Mouse (Mus musculus) heart, adult 2 months (tissue): ENCODE measurements around the gene Panx1.

Experiments
- CTCF ChIP-seq: fragments of 200-600 bp; IDR thresholded peaks from 2 replicates; pipeline ENCODE4 v1.8.1; 2022; ENCODE audit warnings: antibody characterized with exemption, mild to moderate bottlenecking, moderate library complexity
- EP300 ChIP-seq: fragments of 200-500 bp; IDR thresholded peaks from 2 replicates; pipeline ENCODE4 v1.6.1; 2011; ENCODE audit warnings: low read depth, low read length, control low read depth; ENCODE audit not compliant: insufficient read depth

DNA sequence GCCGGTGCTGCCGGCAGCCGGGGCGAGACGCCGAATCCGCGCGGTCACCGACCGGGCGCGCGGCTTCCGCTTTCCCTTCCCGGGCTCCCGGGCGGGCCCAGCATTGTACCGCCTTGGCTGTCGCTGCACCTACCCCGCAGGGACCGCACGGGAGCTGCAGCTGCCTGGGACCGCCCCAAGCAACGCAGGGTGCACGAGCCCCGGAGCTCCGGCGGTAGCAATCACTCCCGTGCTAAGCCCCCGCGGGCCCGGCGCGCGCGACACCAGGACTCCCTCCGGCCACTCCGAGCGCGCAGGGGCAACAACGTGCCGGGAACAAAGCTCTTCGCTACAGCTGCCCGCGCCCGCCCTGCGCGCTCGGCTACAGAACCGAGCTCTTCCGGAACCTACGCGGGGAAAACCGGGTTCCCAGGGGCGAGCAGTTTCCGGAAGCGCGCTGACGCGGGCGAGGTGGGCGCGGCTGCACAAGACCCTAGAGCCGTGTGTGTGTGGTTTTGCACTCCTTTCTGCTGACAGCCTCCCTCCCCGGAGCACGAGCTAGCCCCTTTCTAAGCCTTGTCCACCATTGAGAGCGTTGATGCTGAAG, at the start of gene Panx1:
- TF ChIP-seq EP300 (no peak), CTCF (no peak)
